Mouse (Mus musculus) intestine, embryonic 16.5 days (tissue): Measurements from ENCODE around the gene Vmn1r66. TPM values are rescaled to one million over a fixed set of nuclear protein-coding genes. Genes with fewer than 3 reads are reported as not detected.
"Not testable (repeated sequence)": the region's sequence is repeated elsewhere in the genome, so short reads cannot be mapped to it uniquely, and the experiment has no call there.

Source experiments
- ATAC-seq: fragments of 200-750 bp; cut with Nextera tagmentation; 2 replicates; pipeline ENCODE4 v1.8.0; 2017; ENCODE audit warnings: moderate TSS enrichment, moderate library complexity
- H3K27ac ChIP-seq: fragments of 300-500 bp; sonication (generic); 2 replicates; pipeline ENCODE4 v1.5.1; 2014; ENCODE audit warnings: mild to moderate bottlenecking, low read length
- H3K27me3 ChIP-seq: fragments of 300-500 bp; sonication (generic); replicated peaks from 2 replicates; pipeline ENCODE4 v1.6.1; 2014; ENCODE audit warnings: low read length, control low read depth, mixed read lengths; ENCODE audit not compliant: control insufficient read depth, insufficient read depth
- H3K36me3 ChIP-seq: fragments of 300-500 bp; sonication (generic); 2 replicates; pipeline ENCODE4 v1.6.1; 2014; ENCODE audit warnings: low read length, control low read depth; ENCODE audit not compliant: control insufficient read depth, insufficient read depth
- H3K4me1 ChIP-seq: fragments of 300-500 bp; sonication (generic); 2 replicates; pipeline ENCODE4 v1.6.1; 2014; ENCODE audit warnings: low read length, control low read depth, mixed read lengths; ENCODE audit not compliant: control insufficient read depth, insufficient read depth
- H3K4me2 ChIP-seq: fragments of 300-500 bp; sonication (generic); 2 replicates; pipeline ENCODE4 v1.6.1; 2014; ENCODE audit warnings: low read depth, low read length, control low read depth
- H3K4me3 ChIP-seq: fragments of 300-500 bp; sonication (generic); 2 replicates; pipeline ENCODE4 v1.5.1; 2014; ENCODE audit warnings: mild to moderate bottlenecking, low read length
- H3K9ac ChIP-seq: fragments of 300-500 bp; sonication (generic); 2 replicates; pipeline ENCODE4 v1.6.1; 2014; ENCODE audit warnings: low read depth, low read length
- H3K9me3 ChIP-seq: fragments of 300-500 bp; sonication (generic); 2 replicates; pipeline ENCODE4 v1.6.1; 2016; ENCODE audit warnings: low read length, control low read depth; ENCODE audit not compliant: control insufficient read depth
- WGBS: fragments of 180-500 bp; shearing (Covaris S2); extraction: QIAGEN DNeasy Blood & Tissue Kit; methylation state at CpG from one replicate; pipeline ENCODE4 v1.1.7; 2014; 5-methylcytosine and 5-hydroxymethylcytosine counted together
- polyA plus RNA-seq: library from polyadenylated mRNA; unstranded; fragments of >200 nt; fragmentation: Nextera tagmentation; extraction: Ambion mirVana; gene quantifications from 2 replicates; pipeline ENCODE4 v1.2.1, GENCODE M21; 2015

Vmn1r66 gene
- polyA plus RNA-seq: not detected in 2 replicates

- ATAC-seq: no peak
- no peak within 1 kb of the TSS for H3K4me3 ChIP-seq
- no peak within 1 kb of the TSS for H3K9ac ChIP-seq
- H3K4me2 ChIP-seq: no peak within 1 kb of the TSS
- no peak within 1 kb of the TSS for H3K27ac ChIP-seq
- H3K4me1 ChIP-seq: no peaks in the 10 kb centered on the region
- H3K36me3 ChIP-seq: no peaks in the 10 kb centered on the region
- H3K9me3 ChIP-seq: no peaks in the 10 kb centered on the region
- H3K27me3 ChIP-seq: no peaks in the 10 kb centered on the region
These were observed at the start of gene Vmn1r66 for GRCm38 (mm10) chr7:10277906-10278305. Vmn1r66 (minus strand) TSS chr7:10278006.

GRCm38 (mm10) chr7:10325462-10325861, 47.7 kb upstream of the Vmn1r66 start:
- not testable (repeated sequence) for H3K27me3 ChIP-seq, H3K36me3 ChIP-seq, H3K27ac ChIP-seq, H3K4me2 ChIP-seq, H3K4me1 ChIP-seq, H3K4me3 ChIP-seq, H3K9ac ChIP-seq, H3K9me3 ChIP-seq, ATAC-seq
- 76% methylated on average over 18 of the region's 20 CpGs for WGBS

- Histone ChIP-seq H3K4me3 (no peak overlapping the region), H3K9ac (no peak overlapping the region), H3K4me1 (no peaks in the 10 kb centered on the region), H3K36me3 (no peaks in the 10 kb centered on the region), H3K4me2 (no peak overlapping the region), H3K27me3 (no peaks in the 10 kb centered on the region), H3K9me3 (peaks cover 7% of the 10 kb centered on the region), H3K27ac (no peak overlapping the region)
- 90% methylated on average over 13 of the region's 13 CpGs for whole genome bisulfite sequencing
- no peak for ATAC-seq
These were observed 25.7 kb downstream of the Vmn1r66 start for GRCm38 (mm10) chr7:10252075-10252474.

- H3K4me3 ChIP-seq: no peak overlapping the region
- H3K4me1 ChIP-seq: no peaks in the 10 kb centered on the region
- no peaks in the 10 kb centered on the region for H3K27me3 ChIP-seq
- no peak overlapping the region for H3K4me2 ChIP-seq
- ATAC-seq: no peak
- H3K9ac ChIP-seq: no peak overlapping the region
- peaks cover 7% of the 10 kb centered on the region for H3K9me3 ChIP-seq
- no peaks in the 10 kb centered on the region for H3K36me3 ChIP-seq
- no peak overlapping the region for H3K27ac ChIP-seq
- WGBS: 78% methylated on average over 5 of the region's 5 CpGs
These were observed 28.7 kb downstream of the Vmn1r66 start for GRCm38 (mm10) chr7:10249146-10249545.

Other genes starting within 250 kb of the Vmn1r66 start
- not detected in 2 replicates for gene Vmn2r50, start 224.7 kb downstream of the Vmn1r66 start, polyA plus RNA-seq
- not detected in 2 replicates for gene Vmn2r51, start 172.3 kb downstream of the Vmn1r66 start, polyA plus RNA-seq
- gene Vmn2r52, start 101.4 kb downstream of the Vmn1r66 start, polyA plus RNA-seq: not detected in 2 replicates
- not detected in 2 replicates for gene Vmn1r67, start 165.3 kb upstream of the Vmn1r66 start, polyA plus RNA-seq
- 4.9 and 5.4 TPM in 2 replicates for gene Zik1, start 217.4 kb upstream of the Vmn1r66 start, polyA plus RNA-seq